Mouse (Mus musculus) adrenal gland, adult 18-20 months (tissue): ENCODE measurements around the gene Capns1. TPM values are rescaled to one million over a fixed set of nuclear protein-coding genes. Genes with fewer than 3 reads are reported as not detected.

Experiments used
- DNase-seq, 2 experiments: peaks; one replicate each; pipeline ENCODE4 v3.0.0; 2021 to 2022; ENCODE audit warnings: low spot score in 2 of 2
- total RNA-seq, 2 experiments: library from RNA; stranded (reverse); gene quantifications; 1 replicate in 1 of 2; 2 replicates in 1 of 2; pipeline ENCODE4 v1.2.3; 2021

The Capns1 gene
- total RNA-seq, 2 experiments from 2014 or later: 575 to 621 TPM

- DNase-seq: no peak
Observed at GRCm38 (mm10) chr7:30178256-30178655, 20.4 kb downstream of the Capns1 start.

GRCm38 (mm10) chr7:30176474-30176873, 22.1 kb downstream of the Capns1 start:
- no peak for DNase-seq

GRCm38 (mm10) chr7:30170283-30170951, 28.2 kb downstream of the Capns1 start:
- DNase-seq: no peak

GRCm38 (mm10) chr7:30169583-30170282, 28.9 kb downstream of the Capns1 start, which contains the start of gene Zfp146:
Gene Zfp146, minus strand, starts transcription at chr7:30169750.
- peak; percentile 80 for DNase-seq

- DNase-seq: no peak
Observed at GRCm38 (mm10) chr7:30168914-30169582, 29.6 kb downstream of the Capns1 start.

GRCm38 (mm10) chr7:30164745-30165144, 33.9 kb downstream of the Capns1 start:
- no peak for DNase-seq

- DNase-seq: no peak
Observed at GRCm38 (mm10) chr7:30163113-30163512, 35.5 kb downstream of the Capns1 start.

GRCm38 (mm10) chr7:30155507-30155906, 43.1 kb downstream of the Capns1 start:
- no peak for DNase-seq

GRCm38 (mm10) chr7:30154040-30154439, 44.6 kb downstream of the Capns1 start:
- DNase-seq: no peak

- DNase-seq: no peak
Observed at GRCm38 (mm10) chr7:30147011-30147410, 51.6 kb downstream of the Capns1 start.

- DNase-seq: peak; percentile 14 to 31
Observed at GRCm38 (mm10) chr7:30143555-30144209, 54.9 kb downstream of the Capns1 start.

GRCm38 (mm10) chr7:30143170-30143554, 55.4 kb downstream of the Capns1 start:
- no peak for DNase-seq

Other genes with a start within 250 kb of the Capns1 start
- gene Zfp74, start 244.7 kb downstream of the Capns1 start, total RNA-seq: 10 to 100 TPM in 1 of 2 experiments, 1 to 10 TPM in 1; 8.6 to 10.0 TPM
- gene Zfp568, start 214.9 kb downstream of the Capns1 start, total RNA-seq: 10 to 100 TPM in 1 of 2 experiments, 1 to 10 TPM in 1; 8.9 to 10.6 TPM
- 1 to 10 TPM; 3.0 TPM for gene Zfp14, start 147.4 kb downstream of the Capns1 start, total RNA-seq
- gene Zfp82, start 125.9 kb downstream of the Capns1 start, total RNA-seq: 1 to 10 TPM; 2.0 to 2.3 TPM
- not detected for gene Gm26920, start 108.4 kb downstream of the Capns1 start, total RNA-seq
- 1 to 10 TPM; 2.9 to 4.1 TPM for gene Zfp566, start 108.3 kb downstream of the Capns1 start, total RNA-seq
- gene Zfp260, start 104.0 kb downstream of the Capns1 start, total RNA-seq: 10 to 100 TPM; 38.4 to 45.1 TPM
- gene Zfp382, start 76.9 kb downstream of the Capns1 start, total RNA-seq: 1 to 10 TPM; 3.2 to 5.1 TPM
- gene Zfp146, start 29.1 kb downstream of the Capns1 start, total RNA-seq: 10 to 100 TPM; 48.5 to 54.2 TPM
- gene Cox7a1, start 14.7 kb downstream of the Capns1 start, total RNA-seq: 100 to 1,000 TPM; 349 to 810 TPM
- gene Polr2i, start 33.1 kb upstream of the Capns1 start, total RNA-seq: 10 to 100 TPM; 51.1 to 64.1 TPM
- gene Tbcb, start 33.5 kb upstream of the Capns1 start, total RNA-seq: 10 to 100 TPM; 86.2 to 93.6 TPM
- not detected for gene Ovol3, start 36.9 kb upstream of the Capns1 start, total RNA-seq
- under 1 TPM; 0.38 to 0.46 TPM for gene Thap8, start 81.3 kb upstream of the Capns1 start, total RNA-seq
- gene Wdr62, start 81.6 kb upstream of the Capns1 start, total RNA-seq: 1 to 10 TPM; 4.9 to 6.7 TPM
- gene Clip3, start 92.9 kb upstream of the Capns1 start, total RNA-seq: 10 to 100 TPM; 22.6 to 24.3 TPM
- gene Alkbh6, start 109.9 kb upstream of the Capns1 start, total RNA-seq: 10 to 100 TPM; 56.3 to 74.8 TPM
- gene Syne4, start 116.0 kb upstream of the Capns1 start, total RNA-seq: 10 to 100 TPM; 21.8 to 31.5 TPM
- gene E130208F15Rik, start 122.9 kb upstream of the Capns1 start, total RNA-seq: 1 to 10 TPM in 1 of 2 experiments, under 1 TPM in 1; 0.63 to 1.0 TPM
- 10 to 100 TPM in 1 of 2 experiments, 1 to 10 TPM in 1; 8.8 to 12.0 TPM for gene Sdhaf1, start 125.1 kb upstream of the Capns1 start, total RNA-seq
- 1 to 10 TPM; 6.7 to 8.5 TPM for gene Lrfn3, start 164.0 kb upstream of the Capns1 start, total RNA-seq
- gene Tyrobp, start 214.9 kb upstream of the Capns1 start, total RNA-seq: 10 to 100 TPM; 34.7 to 68.5 TPM
- 1 to 10 TPM; 1.5 to 1.9 TPM for gene Hcst, start 221.0 kb upstream of the Capns1 start, total RNA-seq
- 1 to 10 TPM; 1.6 to 2.0 TPM for gene Nfkbid, start 222.9 kb upstream of the Capns1 start, total RNA-seq
- 10 to 100 TPM; 31.8 to 40.6 TPM for gene Aplp1, start 246.7 kb upstream of the Capns1 start, total RNA-seq